Mouse (Mus musculus) limb, embryonic 12.5 days (tissue): Measurements from ENCODE around the gene Dlx3. TPM values are rescaled to one million over a fixed set of nuclear protein-coding genes. Genes with fewer than 3 reads are reported as not detected.
A peak's percentile ranks its signal among the peaks of the same experiment; 100 is the strongest.

ENCODE experiments used
- ATAC-seq: fragments of 200-750 bp; cut with Nextera tagmentation; 2 replicates; pipeline ENCODE4 v1.8.0; 2017; ENCODE audit warnings: low read depth, moderate TSS enrichment; ENCODE audit not compliant: insufficient number of reproducible peaks, insufficient read depth, low FRiP score, low TSS enrichment
- H3K27ac ChIP-seq: fragments of 300-500 bp; sonication (generic); 2 replicates; pipeline ENCODE4 v1.5.1; 2016; ENCODE audit warnings: mild to moderate bottlenecking, moderate library complexity
- H3K27me3 ChIP-seq: fragments of 300-500 bp; sonication (generic); 2 replicates; pipeline ENCODE4 v1.6.1; 2016; ENCODE audit warnings: mild to moderate bottlenecking, moderate library complexity
- H3K36me3 ChIP-seq: fragments of 300-500 bp; sonication (generic); 2 replicates; pipeline ENCODE4 v1.6.1; 2016; ENCODE audit warnings: mild to moderate bottlenecking, moderate library complexity
- H3K4me1 ChIP-seq: fragments of 300-500 bp; sonication (generic); replicated peaks from 2 replicates; pipeline ENCODE4 v1.6.1; 2016
- H3K4me2 ChIP-seq: fragments of 300-500 bp; sonication (generic); 2 replicates; pipeline ENCODE4 v1.6.1; 2016; ENCODE audit warnings: mild to moderate bottlenecking, moderate library complexity
- H3K4me3 ChIP-seq: fragments of 300-500 bp; sonication (generic); replicated peaks from 2 replicates; pipeline ENCODE4 v1.5.1; 2016; ENCODE audit warnings: mild to moderate bottlenecking
- H3K9ac ChIP-seq: fragments of 300-500 bp; sonication (generic); replicated peaks from 2 replicates; pipeline ENCODE4 v1.6.1; 2016; ENCODE audit warnings: mild to moderate bottlenecking, moderate library complexity
- H3K9me3 ChIP-seq: fragments of 300-500 bp; sonication (generic); 2 replicates; pipeline ENCODE4 v1.6.1; 2016; ENCODE audit warnings: mild to moderate bottlenecking, moderate library complexity
- WGBS: fragments of 180-500 bp; shearing (Covaris S2); methylation state at CpG from one replicate; pipeline ENCODE4 v1.1.7; 2016; 5-methylcytosine and 5-hydroxymethylcytosine counted together
- polyA plus RNA-seq: library from polyadenylated mRNA; unstranded; fragments of >200 nt; fragmentation: Nextera tagmentation; extraction: Ambion mirVana; gene quantifications from 2 replicates; pipeline ENCODE4 v1.2.1, GENCODE M21; 2016

Dlx3 gene
- polyA plus RNA-seq = 8.4 and 9.9 TPM in 2 replicates

- 2% methylated on average over 54 of the region's 55 CpGs for WGBS
Observed at GRCm38 (mm10) chr11:95119990-95120632, at the start of gene Dlx3. Gene Dlx3 (plus strand): TSS chr11:95120119.

DNA sequence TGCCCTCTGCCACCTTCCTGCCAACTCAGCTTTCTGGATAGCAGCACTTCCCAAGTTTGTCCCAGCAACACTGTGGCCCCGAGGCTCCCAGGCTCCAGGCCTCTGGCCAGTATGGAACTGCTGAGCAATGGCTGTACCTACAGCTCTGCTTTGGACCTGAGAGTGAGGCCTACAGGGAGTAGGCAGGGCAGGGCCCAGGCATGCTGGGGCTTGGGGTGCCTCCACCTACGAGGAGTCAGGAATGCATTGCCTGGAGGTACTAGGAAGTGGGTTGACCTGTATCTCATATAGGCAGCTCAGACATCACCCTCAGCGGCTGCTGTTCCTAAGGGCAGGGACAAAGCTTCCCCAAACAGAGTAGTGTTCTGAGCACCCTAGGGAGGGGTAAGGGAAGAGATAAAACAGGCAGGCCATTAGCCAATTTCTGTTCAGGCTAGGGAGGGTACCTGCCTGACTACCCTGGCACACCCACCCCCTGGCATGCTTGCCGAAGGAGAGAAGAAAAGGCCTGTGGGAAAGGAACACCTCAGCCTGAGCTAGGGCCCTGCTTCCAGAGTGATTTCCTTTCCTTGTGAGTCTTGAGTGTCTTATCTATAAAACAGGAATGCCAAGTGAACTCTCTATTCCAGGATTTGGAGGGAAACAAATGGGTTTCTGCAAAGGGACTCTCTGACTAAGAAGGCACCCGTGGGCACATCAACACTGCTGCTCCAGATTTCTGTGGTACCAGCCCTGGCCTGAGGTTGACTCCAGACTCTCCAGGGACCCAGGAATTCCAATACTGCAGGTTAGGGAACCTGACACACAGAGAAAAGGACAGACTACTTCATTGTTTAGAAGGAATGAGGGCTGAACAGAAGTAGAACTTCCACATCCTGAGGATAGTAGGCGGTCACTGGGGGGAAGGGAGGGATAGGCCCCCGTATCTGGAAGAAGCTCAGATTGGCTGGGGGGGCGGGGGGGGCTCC lies 49.5 kb upstream of the Dlx3 start:
- 66% methylated on average over 8 of the region's 8 CpGs for WGBS
- peaks cover 12% of the 10 kb centered on the region for H3K4me1 ChIP-seq
- no peak for ATAC-seq

More at GRCm38 (mm10) chr11:95119990-95120632, at the start of gene Dlx3:
- Histone ChIP-seq H3K9me3 (no peaks in the 10 kb centered on the region), H3K9ac (peak within 1 kb of the TSS; percentile 50), H3K36me3 (no peaks in the 10 kb centered on the region), H3K27me3 (peaks cover 84% of the 10 kb centered on the region), H3K4me3 (peak within 1 kb of the TSS; percentile 48), H3K4me2 (peak within 1 kb of the TSS; percentile 82), H3K4me1 (peaks cover 24% of the 10 kb centered on the region), H3K27ac (no peak within 1 kb of the TSS)
- 0 out of 2 replicates have a peak, but pooled peaks have one; percentile 10 for ATAC-seq

DNA sequence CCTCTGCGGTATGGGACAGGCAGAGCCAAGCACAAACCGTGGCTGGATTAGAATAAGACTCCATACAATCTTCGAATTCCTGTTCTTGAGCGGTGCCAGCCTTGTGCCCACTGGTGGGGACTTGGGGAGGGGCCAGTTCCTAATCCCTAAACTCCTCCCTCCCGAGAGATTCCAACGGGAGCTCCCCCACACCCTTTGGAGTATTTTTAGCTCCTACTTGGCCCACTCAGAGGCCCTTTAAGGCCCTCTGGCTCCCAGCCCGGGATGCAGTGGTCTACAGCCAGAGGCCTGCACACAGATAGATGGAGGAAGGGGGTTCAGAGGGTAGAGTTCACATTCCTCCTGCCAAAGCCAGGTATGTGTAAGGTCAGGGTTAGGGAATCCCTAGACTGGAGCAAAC lies 48.7 kb upstream of the Dlx3 start:
- ATAC-seq = no peak
- H3K4me1 ChIP-seq = peaks cover 20% of the 10 kb centered on the region
- H3K36me3 ChIP-seq = no peaks in the 10 kb centered on the region
- no peak overlapping the region for H3K4me2 ChIP-seq
- H3K9me3 ChIP-seq = no peaks in the 10 kb centered on the region
- H3K9ac ChIP-seq = no peak overlapping the region
- peaks cover 46% of the 10 kb centered on the region for H3K27me3 ChIP-seq
- WGBS = 56% methylated on average over 7 of the region's 7 CpGs
- no peak overlapping the region for H3K4me3 ChIP-seq
- H3K27ac ChIP-seq = no peak overlapping the region

More for the DNA sequence above, 49.5 kb upstream of the Dlx3 start:
- Histone ChIP-seq H3K4me3 (no peak overlapping the region), H3K9ac (no peak overlapping the region), H3K27ac (no peak overlapping the region), H3K27me3 (peaks cover 37% of the 10 kb centered on the region), H3K9me3 (no peaks in the 10 kb centered on the region), H3K36me3 (no peaks in the 10 kb centered on the region), H3K4me2 (no peak overlapping the region)

- H3K9me3 ChIP-seq = no peaks in the 10 kb centered on the region
- no peak overlapping the region for H3K27ac ChIP-seq
- no peak overlapping the region for H3K9ac ChIP-seq
- peaks cover 54% of the 10 kb centered on the region for H3K27me3 ChIP-seq
- no peak overlapping the region for H3K4me2 ChIP-seq
- H3K36me3 ChIP-seq = no peaks in the 10 kb centered on the region
- 66% methylated on average over 8 of the region's 8 CpGs for WGBS
- no peak overlapping the region for H3K4me3 ChIP-seq
- no peak for ATAC-seq
- H3K4me1 ChIP-seq = peaks cover 21% of the 10 kb centered on the region
Observed at GRCm38 (mm10) chr11:95072136-95072535, 47.8 kb upstream of the Dlx3 start.

DNA sequence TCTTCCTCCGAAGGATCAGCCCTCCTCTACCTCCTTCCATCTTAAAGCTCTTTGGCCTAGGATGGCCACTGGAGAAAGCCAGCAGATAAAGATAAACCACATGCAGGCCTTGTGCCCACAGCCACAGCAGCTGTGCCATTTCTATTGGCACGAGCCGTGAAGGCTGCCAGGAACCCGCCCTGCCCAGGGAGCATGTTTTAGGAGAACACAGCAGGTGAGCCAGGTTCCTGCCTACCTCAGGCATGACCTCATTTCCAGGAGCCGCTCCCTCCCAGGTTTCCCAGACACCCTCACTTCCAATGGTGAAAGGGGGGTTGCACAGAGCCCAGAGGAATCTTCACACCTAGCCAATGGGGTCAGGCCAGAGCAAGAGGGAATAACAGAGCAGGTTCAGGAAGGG lies 47.1 kb upstream of the Dlx3 start:
- Histone ChIP-seq H3K27me3 (peaks cover 61% of the 10 kb centered on the region), H3K4me2 (no peak overlapping the region), H3K4me3 (no peak overlapping the region), H3K4me1 (peaks cover 21% of the 10 kb centered on the region), H3K9me3 (no peaks in the 10 kb centered on the region), H3K27ac (no peak overlapping the region), H3K36me3 (no peaks in the 10 kb centered on the region), H3K9ac (no peak overlapping the region)
- WGBS = 69% methylated on average over 5 of the region's 5 CpGs
- ATAC-seq = no peak

DNA sequence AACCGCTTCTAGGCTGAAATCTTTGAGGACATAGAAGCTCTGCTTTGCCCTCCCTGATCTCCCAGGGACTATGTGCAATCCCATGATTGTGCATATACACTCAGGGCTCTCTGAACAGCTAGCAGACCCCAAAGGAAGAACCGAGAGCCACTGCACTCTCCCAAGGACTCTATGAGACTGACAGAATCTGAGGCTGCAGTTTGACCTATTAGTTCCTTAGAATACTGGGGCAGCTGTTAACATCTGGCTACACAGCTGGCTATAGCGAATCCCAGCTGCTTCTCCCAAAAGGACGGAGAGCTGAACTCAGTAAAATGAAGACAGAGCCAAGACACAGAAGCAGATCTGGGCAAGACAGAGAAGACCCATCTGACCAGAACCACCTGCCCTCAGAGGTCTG lies 46.1 kb upstream of the Dlx3 start:
- H3K4me3 ChIP-seq = no peak overlapping the region
- H3K4me2 ChIP-seq = no peak overlapping the region
- H3K9ac ChIP-seq = no peak overlapping the region
- H3K4me1 ChIP-seq = peaks cover 21% of the 10 kb centered on the region
- H3K27ac ChIP-seq = no peak overlapping the region
- H3K27me3 ChIP-seq = peaks cover 71% of the 10 kb centered on the region
- no peaks in the 10 kb centered on the region for H3K36me3 ChIP-seq
- no peaks in the 10 kb centered on the region for H3K9me3 ChIP-seq
- no peak for ATAC-seq
- WGBS = 67% methylated on average over 4 of the region's 4 CpGs

DNA sequence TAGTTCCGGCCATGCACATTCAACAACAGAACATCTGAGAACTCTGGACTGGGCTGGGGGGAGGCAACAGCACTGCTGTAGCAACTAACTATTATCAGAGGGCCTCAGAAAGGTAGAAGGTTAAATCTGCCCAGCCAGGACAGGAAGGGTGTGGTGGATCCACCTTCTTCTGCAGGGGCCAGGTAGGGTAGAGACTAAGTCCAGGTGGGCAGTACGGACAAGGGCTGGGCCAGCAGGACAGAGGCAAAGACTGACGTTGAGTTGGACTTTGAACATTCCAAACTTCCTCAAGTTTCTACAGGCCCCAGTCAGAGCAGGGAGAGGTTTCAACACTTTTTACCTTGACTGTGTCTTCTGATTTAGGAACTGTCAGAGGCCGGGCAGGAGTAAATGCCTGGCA lies 45.2 kb upstream of the Dlx3 start:
- Histone ChIP-seq H3K4me2 (peak overlapping the region; percentile 96), H3K4me3 (peak overlapping the region; percentile 60; the same call in 1 of the 2 replicates), H3K4me1 (peaks cover 21% of the 10 kb centered on the region), H3K9me3 (no peaks in the 10 kb centered on the region), H3K27ac (no peak overlapping the region), H3K9ac (no peak overlapping the region), H3K27me3 (peaks cover 80% of the 10 kb centered on the region), H3K36me3 (no peaks in the 10 kb centered on the region)
- 66% methylated on average over 4 of the region's 4 CpGs for WGBS
- ATAC-seq = no peak

DNA sequence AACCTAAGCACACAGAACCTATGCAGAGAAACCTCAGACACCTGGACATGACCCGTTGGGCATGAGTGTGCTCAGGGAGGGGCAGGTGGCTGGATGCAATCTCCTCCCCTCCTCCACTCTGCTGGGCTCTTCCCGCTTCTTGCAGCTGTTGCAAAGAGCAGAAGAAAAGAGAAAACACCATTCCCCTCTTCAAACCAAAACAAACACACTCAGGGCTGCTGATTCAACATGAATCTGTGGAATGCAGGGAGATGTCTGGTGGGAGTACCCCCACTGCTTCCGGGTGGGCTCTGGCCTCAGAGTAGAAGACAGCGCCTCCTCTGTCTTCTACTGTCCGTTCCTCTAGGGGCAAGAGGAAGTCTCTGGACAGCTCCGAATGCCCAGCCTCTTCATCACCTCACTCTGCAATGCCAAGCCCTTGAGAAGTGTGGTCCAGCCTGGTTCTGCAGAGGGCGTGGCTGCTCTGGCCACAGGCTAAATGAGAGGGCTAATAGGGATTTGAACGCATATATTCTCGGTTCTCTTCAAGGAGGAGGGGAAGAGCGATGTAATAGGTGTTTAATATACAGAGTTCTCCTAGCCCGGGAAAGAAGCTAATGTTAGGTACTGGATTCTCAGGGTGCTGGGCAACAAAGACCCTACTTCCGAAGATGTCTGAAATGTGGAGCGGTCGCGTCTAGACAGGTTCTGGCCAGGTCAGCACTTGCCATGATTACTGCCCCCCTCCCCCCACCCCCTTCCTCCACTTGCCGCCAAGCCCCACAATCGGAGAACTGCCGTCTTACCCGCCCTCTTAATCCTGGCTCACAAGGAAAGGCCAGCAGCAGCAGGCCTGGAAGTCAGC lies 44.5 kb upstream of the Dlx3 start:
- H3K4me3 ChIP-seq = peak overlapping the region; percentile 60
- no peaks in the 10 kb centered on the region for H3K36me3 ChIP-seq
- H3K27me3 ChIP-seq = peaks cover 83% of the 10 kb centered on the region
- H3K9ac ChIP-seq = peak overlapping the region; percentile 60
- 6% methylated on average over 19 of the region's 19 CpGs for WGBS
- H3K9me3 ChIP-seq = no peaks in the 10 kb centered on the region
- H3K4me1 ChIP-seq = peaks cover 21% of the 10 kb centered on the region
- H3K4me2 ChIP-seq = peak overlapping the region; percentile 96
- no peak overlapping the region for H3K27ac ChIP-seq
- ATAC-seq = no peak

- peak overlapping the region; percentile 60 for H3K9ac ChIP-seq
- peak overlapping the region; percentile 60 for H3K4me3 ChIP-seq
- no peak overlapping the region for H3K27ac ChIP-seq
- peaks cover 21% of the 10 kb centered on the region for H3K4me1 ChIP-seq
- H3K9me3 ChIP-seq = no peaks in the 10 kb centered on the region
- H3K4me2 ChIP-seq = peak overlapping the region; percentile 96
- peak; percentile 39; the same call in 1 of the 2 replicates for ATAC-seq
- peaks cover 88% of the 10 kb centered on the region for H3K27me3 ChIP-seq
- no peaks in the 10 kb centered on the region for H3K36me3 ChIP-seq
- WGBS = under 1% methylated on average over 40 of the region's 42 CpGs
Observed at GRCm38 (mm10) chr11:95076041-95076535, 43.8 kb upstream of the Dlx3 start.

DNA sequence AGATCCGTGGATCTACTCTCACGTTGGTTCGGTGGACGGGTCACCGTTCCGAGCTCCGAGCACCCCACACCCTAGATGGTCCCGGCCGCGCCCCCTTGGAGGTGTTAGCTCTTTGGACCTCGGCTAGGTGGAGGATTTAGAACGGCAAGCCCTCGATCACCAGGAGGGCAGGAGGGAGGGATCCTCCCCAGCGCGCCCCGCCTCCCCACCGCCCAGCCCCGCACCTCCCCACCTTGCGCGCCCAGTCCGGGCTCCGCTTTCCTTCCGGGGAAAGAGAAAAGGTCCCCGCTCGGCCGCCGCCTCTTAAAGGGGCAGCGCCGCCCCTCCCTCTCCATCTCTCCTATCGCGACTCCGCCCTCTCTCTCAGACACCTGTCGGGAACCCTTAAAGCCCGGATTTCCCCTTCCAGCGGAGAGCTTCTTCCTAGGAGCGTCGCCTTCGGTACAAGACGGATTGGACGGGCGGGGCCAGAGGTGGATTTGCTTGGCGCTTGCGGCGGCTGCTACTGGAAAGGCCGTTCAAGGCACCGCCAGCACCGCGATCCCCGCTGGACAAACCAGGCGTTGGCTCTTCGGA lies 43.3 kb upstream of the Dlx3 start, which contains the start of gene Itga3:
Gene Itga3, minus strand, starts transcription at position 266 of the 576 bp plus-strand sequence.
- ATAC-seq = peak; percentile 39; the same call in 1 of the 2 replicates
- Histone ChIP-seq H3K27me3 (peaks cover 88% of the 10 kb centered on the region), H3K4me3 (peak within 1 kb of the TSS; percentile 60), H3K4me2 (peak within 1 kb of the TSS; percentile 96), H3K36me3 (no peaks in the 10 kb centered on the region), H3K9ac (peak within 1 kb of the TSS; percentile 60), H3K9me3 (no peaks in the 10 kb centered on the region), H3K27ac (no peak within 1 kb of the TSS), H3K4me1 (peaks cover 18% of the 10 kb centered on the region)
- WGBS = under 1% methylated on average over 50 of the region's 51 CpGs
